Mouse (Mus musculus): ENCODE data around the gene Sumf1. TPM values are rescaled to one million over a fixed set of nuclear protein-coding genes. Genes with fewer than 3 reads are reported as not detected.

Gene Sumf1
- total and polyA plus RNA-seq, 3 experiments, result 11.0 to 23.1 (median 14.9) TPM

- Histone ChIP-seq H3K9me3 (replicated peaks; ENCODE audit: low read length) (no peaks in the 10 kb centered on the region), H3K36me3 (replicated peaks in 1 of 2; ENCODE audit: control insufficient read depth in 1 of 2, insufficient read depth in 1 of 2, low read length in 1 of 2) (peaks cover 7 to 29% of the 10 kb centered on the region in 2 experiments), H3K9ac (ENCODE audit: insufficient read depth, low read depth) (no peak overlapping the region), H3K79me2 (replicated peaks; ENCODE audit: control insufficient read depth, extremely low read depth, insufficient read depth, poor library complexity, severe bottlenecking) (no peaks in the 10 kb centered on the region), H3K27ac (ENCODE audit: insufficient read depth, low read depth) (no peak overlapping the region), H3K27me3 (replicated peaks) (no peaks in the 10 kb centered on the region), H3K4me1 (ENCODE audit: control insufficient read depth in 1 of 2, insufficient read depth in 2 of 2) (peaks cover 0 to 6% of the 10 kb centered on the region in 2 experiments; a peak in 1 of 4 replicates), H3K4me3 (replicated peaks in 1 of 3; ENCODE audit: low read depth in 2 of 3, low read length in 2 of 3, poor library complexity in 1 of 3) (no peak overlapping the region), H3K4me2 (ENCODE audit: insufficient read depth, low read depth, poor library complexity, severe bottlenecking) (no peak overlapping the region)
- TF ChIP-seq ETS1 (conservative IDR thresholded peaks at IDR 0.05; ENCODE audit: low read depth, low read length) (no peak), USF2 (conservative IDR thresholded peaks at IDR 0.05; ENCODE audit: low read depth, low read length) (no peak), GABPA (IDR thresholded peaks at IDR 0.05; ENCODE audit: insufficient replicate concordance, low read depth, low read length) (no peak), E2F4 (IDR thresholded peaks at IDR 0.05; ENCODE audit: insufficient replicate concordance, low read depth, low read length) (no peak), ELF1 (IDR thresholded peaks at IDR 0.05; ENCODE audit: low read depth, low read length) (no peak), CTCF (conservative IDR thresholded peaks at IDR 0.05 in 1 of 2, IDR thresholded peaks at IDR 0.05 in 1 of 2; ENCODE audit: low read depth in 2 of 2, low read length in 2 of 2) (no peak), ZMIZ1 (IDR thresholded peaks at IDR 0.05; ENCODE audit: low read depth, low read length) (no peak), MAFK (IDR thresholded peaks at IDR 0.05; ENCODE audit: insufficient replicate concordance, low read length) (no peak), IRF4 (IDR thresholded peaks at IDR 0.05; ENCODE audit: low read depth, low read length) (no peak), MAZ (IDR thresholded peaks at IDR 0.05; ENCODE audit: low read depth, low read length) (no peak), ZC3H11A (IDR thresholded peaks at IDR 0.05; ENCODE audit: low read depth, low read length) (no peak), BHLHE40 (IDR thresholded peaks at IDR 0.05; ENCODE audit: low read depth, low read length) (no peak)
- dilution Hi-C loops (cut with MboI; ENCODE audit: extremely low pct_ligation_motif_present, extremely low pct_unique_long_range_greater_than_20kb, low sequenced_read_pairs), result no loop called here
- DNase-seq (ENCODE audit: extremely low read depth), result no peak
- in situ Hi-C loops (cut with MboI; ENCODE audit: low pct_ligation_motif_present, low pct_unique_long_range_greater_than_20kb, low sequenced_read_pairs), result loop anchor here (10.0 kb wide), 1 partner anchor 277 kb away; no protein-coding TSS in a partner anchor
Measured at GRCm38 (mm10) chr6:108107376-108107775, 78.0 kb downstream of the Sumf1 start.

- dilution Hi-C loops (cut with MboI; ENCODE audit: extremely low pct_ligation_motif_present, extremely low pct_unique_long_range_greater_than_20kb, low sequenced_read_pairs) (no loop called here), in situ Hi-C loops (cut with MboI; ENCODE audit: low pct_ligation_motif_present, low pct_unique_long_range_greater_than_20kb, low sequenced_read_pairs) (loop anchor here (10.0 kb wide), 1 partner anchor 283 kb away; no protein-coding TSS in a partner anchor)
- no peak for DNase-seq (ENCODE audit: extremely low read depth)
- Histone ChIP-seq H3K36me3 (replicated peaks in 1 of 2; ENCODE audit: control insufficient read depth in 1 of 2, insufficient read depth in 1 of 2, low read length in 1 of 2) (peaks cover 4 to 15% of the 10 kb centered on the region in 2 experiments), H3K9ac (ENCODE audit: insufficient read depth, low read depth) (no peak overlapping the region), H3K27ac (ENCODE audit: insufficient read depth, low read depth) (no peak overlapping the region), H3K79me2 (replicated peaks; ENCODE audit: control insufficient read depth, extremely low read depth, insufficient read depth, poor library complexity, severe bottlenecking) (no peaks in the 10 kb centered on the region), H3K9me3 (replicated peaks; ENCODE audit: low read length) (no peaks in the 10 kb centered on the region), H3K4me1 (ENCODE audit: control insufficient read depth in 1 of 2, insufficient read depth in 2 of 2) (peaks cover 2 to 16% of the 10 kb centered on the region in 2 experiments; a peak in 2 of 4 replicates), H3K4me3 (replicated peaks in 1 of 3; ENCODE audit: low read depth in 2 of 3, low read length in 2 of 3, poor library complexity in 1 of 3) (no peak overlapping the region), H3K4me2 (ENCODE audit: insufficient read depth, low read depth, poor library complexity, severe bottlenecking) (no peak overlapping the region), H3K27me3 (replicated peaks) (no peaks in the 10 kb centered on the region)
- TF ChIP-seq MEF2A (IDR thresholded peaks at IDR 0.05; ENCODE audit: borderline replicate concordance, low read depth, low read length), result no peak
- no peak for TF ChIP-seq SIN3A (IDR thresholded peaks at IDR 0.05; ENCODE audit: low read length)
Measured at GRCm38 (mm10) chr6:108101936-108102830, 83.2 kb downstream of the Sumf1 start.

All from CH12.LX (cell line).